Mouse (Mus musculus): ENCODE results near the gene Insig2.

DNA sequence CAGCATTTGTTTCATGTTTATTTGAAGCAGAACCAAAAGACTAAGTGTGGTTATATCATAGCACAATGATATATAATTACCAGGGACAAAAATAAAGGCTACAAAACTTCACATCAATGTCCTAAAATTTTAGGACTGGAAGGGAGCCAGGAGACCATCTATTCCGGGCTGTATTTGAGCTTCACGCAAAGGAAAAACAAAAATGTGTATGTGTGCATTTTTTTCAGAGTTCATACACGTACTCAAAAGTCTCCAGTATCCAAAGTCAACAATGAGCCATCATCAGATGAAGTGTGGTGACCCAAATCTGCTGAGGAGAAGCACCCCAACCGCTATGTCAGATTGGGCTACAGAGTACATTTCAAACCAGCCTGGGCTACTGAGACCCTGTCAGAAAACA lies 8.9 kb downstream of the Insig2 start:
- TF ChIP-seq CTCF (conservative IDR thresholded peaks at IDR 0.05; ENCODE audit: insufficient read depth, insufficient read length, low read depth, low read length) (no peak), POLR2A (IDR thresholded peaks at IDR 0.05; ENCODE audit: low read depth, low read length) (no peak)

Measured in kidney, adult 2 months (tissue).